Mouse (Mus musculus): Measurements from ENCODE around the gene Hacd3.

DNA sequence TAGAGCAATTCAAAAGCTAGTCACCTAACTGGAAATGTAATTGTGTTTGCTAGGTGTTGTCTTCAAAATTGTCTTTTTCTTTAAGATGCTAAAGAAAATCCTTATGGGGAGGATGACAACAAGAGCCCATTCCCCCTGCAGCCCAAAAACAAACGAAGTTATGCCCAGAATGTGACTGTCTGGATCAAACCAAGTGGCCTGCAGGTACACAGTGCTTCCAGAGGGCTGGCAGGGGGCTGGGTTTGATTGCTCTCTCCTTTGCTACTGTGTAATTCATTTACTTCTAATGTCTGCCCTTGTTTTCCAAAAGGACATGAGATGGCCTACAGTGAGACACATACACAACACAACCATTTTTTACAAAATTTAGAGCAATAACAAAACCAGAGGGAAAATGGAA lies 39.6 kb downstream of the Hacd3 start:
- TF ChIP-seq CTCF (IDR thresholded peaks at IDR 0.05; ENCODE audit: low read depth) (no peak), EP300 (IDR thresholded peaks at IDR 0.05; ENCODE audit: low read depth) (no peak)
